Mouse (Mus musculus) erythroblast, embryonic 14.5 days (primary cell): ENCODE measurements around the gene Phox2a. TPM values are rescaled to one million over a fixed set of nuclear protein-coding genes. Genes with fewer than 3 reads are reported as not detected.

Experiments
- H3K27me3 ChIP-seq: 2 replicates; pipeline ENCODE4 v1.6.1; 2012; ENCODE audit warnings: inconsistent platforms; ENCODE audit not compliant: control insufficient read depth
- H3K36me3 ChIP-seq: 2 replicates; pipeline ENCODE4 v1.6.1; 2012; ENCODE audit warnings: mild to moderate bottlenecking, inconsistent platforms; ENCODE audit not compliant: control insufficient read depth
- H3K4me1 ChIP-seq: 2 replicates; pipeline ENCODE4 v1.6.1; 2012; ENCODE audit warnings: inconsistent platforms; ENCODE audit not compliant: control insufficient read depth
- H3K4me3 ChIP-seq: replicated peaks from 2 replicates; pipeline ENCODE3; 2012; ENCODE audit warnings: moderate library complexity, mild to moderate bottlenecking, inconsistent platforms
- H3K9me3 ChIP-seq: 2 replicates; pipeline ENCODE4 v1.6.1; 2012; ENCODE audit warnings: low read length, inconsistent platforms, mixed read lengths; ENCODE audit not compliant: control insufficient read depth
- GATA1 ChIP-seq: IDR thresholded peaks from 2 replicates; pipeline ENCODE4 v1.6.1; 2012; ENCODE audit warnings: low read length, inconsistent platforms, mixed read lengths
- TAL1 ChIP-seq: IDR thresholded peaks from 3 replicates; pipeline ENCODE4 v1.6.1; 2012; ENCODE audit warnings: low read length, inconsistent platforms, mixed read lengths
- polyA plus RNA-seq: library from polyadenylated mRNA; stranded (reverse); fragments of >175 nt; gene quantifications from 2 replicates; pipeline ENCODE4 v1.2.3, GENCODE M21; 2012

The Phox2a gene
- polyA plus RNA-seq, 1 experiment: not detected

DNA sequence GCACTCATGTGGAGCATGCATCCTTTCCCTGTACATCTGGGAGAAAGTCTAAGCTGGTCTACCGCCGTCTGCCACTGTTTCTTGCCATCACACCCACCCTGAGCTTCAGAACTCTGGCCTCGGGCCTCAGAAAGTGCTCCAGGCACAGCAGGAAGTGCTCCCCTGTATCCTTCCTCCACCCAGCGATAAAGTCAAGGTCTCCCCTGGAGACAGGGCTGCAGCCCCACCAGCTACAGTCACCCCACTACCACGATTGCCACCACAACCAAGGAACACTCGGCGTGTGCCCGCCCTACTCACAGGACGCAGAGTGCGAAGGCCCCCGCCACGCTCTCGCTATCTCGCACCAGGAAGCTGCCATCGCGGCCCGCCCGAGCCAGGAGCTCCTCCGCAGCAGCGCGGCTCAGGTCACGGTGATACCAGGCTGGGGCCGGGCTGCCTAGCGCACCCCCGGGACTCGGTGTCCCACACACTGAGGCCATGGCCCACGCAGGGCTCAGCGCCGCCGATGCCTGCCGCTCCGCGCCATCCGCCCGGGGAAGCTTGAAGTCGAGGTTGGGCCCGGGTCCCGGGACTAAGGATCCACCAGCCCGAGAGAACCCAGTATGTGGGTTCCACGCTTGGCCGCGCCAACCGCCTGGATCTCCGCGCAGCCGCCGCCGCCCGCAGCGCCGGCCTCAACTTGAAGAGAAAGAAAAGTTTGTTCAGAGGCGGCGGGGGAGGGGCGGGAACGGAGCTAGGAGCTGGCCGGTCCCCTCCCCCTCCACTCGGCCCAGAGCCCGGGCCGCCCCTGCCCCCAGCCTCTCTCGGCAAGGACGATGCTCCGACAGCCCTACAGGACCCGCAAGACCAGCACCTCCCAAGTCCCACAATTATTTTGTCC is 18.4 kb downstream of the Phox2a start:
- TF ChIP-seq TAL1 (no peak), GATA1 (no peak)

DNA sequence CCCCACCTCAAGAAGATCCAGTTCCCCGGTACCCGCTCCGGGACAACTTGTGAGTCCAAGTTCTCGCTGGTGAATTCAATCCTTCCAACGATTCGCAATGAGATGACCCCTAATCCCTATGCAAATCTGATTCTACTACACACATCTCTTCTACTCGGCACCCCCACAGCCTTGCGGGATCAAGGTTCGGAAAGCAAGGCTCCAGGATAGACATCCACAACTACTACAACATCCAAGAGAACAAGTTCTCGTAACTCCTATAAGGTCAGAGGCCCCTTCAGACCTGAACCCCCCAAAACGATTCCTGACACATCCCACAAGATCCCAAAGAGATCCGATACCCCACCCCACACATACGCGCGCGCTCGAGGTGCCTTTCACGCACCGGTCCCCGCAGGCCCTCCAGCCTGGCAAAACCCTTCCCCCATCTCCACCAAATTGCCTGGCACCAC is 19.1 kb downstream of the Phox2a start:
- H3K27me3 ChIP-seq: peaks cover 47% of the 10 kb centered on the region
- peaks cover 9% of the 10 kb centered on the region; the same call in 1 of the 2 replicates for H3K36me3 ChIP-seq
- peaks cover 23% of the 10 kb centered on the region for H3K4me1 ChIP-seq
- peak overlapping the region; percentile 65 for H3K4me3 ChIP-seq
- no peaks in the 10 kb centered on the region for H3K9me3 ChIP-seq
- TF ChIP-seq GATA1 (no peak), TAL1 (no peak)

More for the DNA sequence above, 18.4 kb downstream of the Phox2a start:
- H3K36me3 ChIP-seq: peaks cover 14% of the 10 kb centered on the region
- peaks cover 47% of the 10 kb centered on the region for H3K27me3 ChIP-seq
- H3K9me3 ChIP-seq: no peaks in the 10 kb centered on the region
- H3K4me3 ChIP-seq: peak overlapping the region; percentile 65
- H3K4me1 ChIP-seq: peaks cover 23% of the 10 kb centered on the region

DNA sequence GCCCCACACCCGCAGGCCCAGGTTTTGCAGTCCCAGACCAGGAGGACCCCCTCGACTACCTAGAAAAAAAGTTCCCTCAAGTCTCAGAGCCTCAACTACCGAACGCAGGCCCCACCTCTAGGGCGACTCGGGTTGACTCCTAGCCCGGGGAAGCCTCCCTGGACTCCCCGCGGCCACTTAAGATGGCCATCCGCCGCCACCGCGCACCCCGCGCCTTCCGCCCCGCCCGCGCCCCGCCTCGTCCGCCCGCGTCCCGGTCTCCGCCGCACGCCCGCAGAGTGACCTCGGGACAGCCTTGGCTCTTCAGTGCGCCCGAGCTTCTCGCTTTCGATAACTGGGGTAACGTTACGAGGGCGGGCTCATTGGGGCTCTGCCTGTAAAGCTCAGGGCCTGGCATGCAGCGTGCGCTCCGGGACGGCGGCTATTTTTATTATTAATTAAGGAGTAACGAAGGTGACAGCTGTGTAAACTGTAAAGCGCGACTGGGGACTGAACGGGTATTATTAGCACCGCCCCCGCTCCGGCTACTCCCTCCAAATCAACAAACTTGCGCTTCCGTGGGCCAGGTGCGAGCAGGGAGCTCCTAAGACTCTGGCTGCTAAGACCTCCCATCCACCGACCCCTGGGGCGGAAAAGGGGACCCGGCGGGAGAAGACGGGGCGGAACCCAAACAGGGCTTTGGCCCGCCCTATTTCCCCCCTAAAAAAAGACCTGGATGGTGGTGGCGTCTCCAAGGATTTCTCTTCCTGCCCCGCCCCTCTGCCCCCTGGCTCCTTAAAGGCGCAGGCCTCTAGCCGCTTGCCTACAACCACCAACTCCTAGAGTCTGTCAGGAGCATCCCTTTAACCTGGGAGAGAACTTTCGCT is 19.7 kb downstream of the Phox2a start, which contains the start of gene Inppl1:
Gene Inppl1, minus strand, starts transcription at position 624 of the 866 bp plus-strand sequence.
- Histone ChIP-seq H3K36me3 (peaks cover 4% of the 10 kb centered on the region; the same call in 1 of the 2 replicates), H3K27me3 (peaks cover 47% of the 10 kb centered on the region), H3K4me1 (peaks cover 23% of the 10 kb centered on the region), H3K9me3 (no peaks in the 10 kb centered on the region), H3K4me3 (peak within 1 kb of the TSS; percentile 65)
- TF ChIP-seq GATA1: no peak
- TF ChIP-seq TAL1: no peak

DNA sequence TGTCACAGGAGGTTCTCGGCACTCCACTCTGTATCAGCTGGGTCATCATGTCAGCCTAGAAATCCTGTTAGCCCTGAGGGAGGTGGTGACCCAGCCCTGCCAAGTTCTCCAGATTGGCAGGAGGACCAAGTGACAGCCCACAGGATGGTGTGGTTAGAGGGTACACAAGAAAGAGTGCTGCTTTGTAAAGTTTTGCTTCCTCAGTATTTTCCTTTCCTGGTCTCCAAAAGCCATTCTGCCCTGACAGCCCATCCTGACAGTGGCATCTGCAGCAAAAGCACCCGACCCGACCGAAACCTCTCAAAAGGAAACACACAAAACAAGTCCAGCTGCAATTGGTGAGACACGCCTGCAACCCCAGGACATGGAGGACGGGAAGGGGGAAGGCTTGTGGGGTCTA is 26.1 kb downstream of the Phox2a start:
- Histone ChIP-seq H3K36me3 (no peaks in the 10 kb centered on the region), H3K4me1 (peaks cover 4% of the 10 kb centered on the region), H3K4me3 (no peak overlapping the region), H3K27me3 (peaks cover 9% of the 10 kb centered on the region), H3K9me3 (no peaks in the 10 kb centered on the region)
- no peak for TF ChIP-seq GATA1
- TF ChIP-seq TAL1: no peak

DNA sequence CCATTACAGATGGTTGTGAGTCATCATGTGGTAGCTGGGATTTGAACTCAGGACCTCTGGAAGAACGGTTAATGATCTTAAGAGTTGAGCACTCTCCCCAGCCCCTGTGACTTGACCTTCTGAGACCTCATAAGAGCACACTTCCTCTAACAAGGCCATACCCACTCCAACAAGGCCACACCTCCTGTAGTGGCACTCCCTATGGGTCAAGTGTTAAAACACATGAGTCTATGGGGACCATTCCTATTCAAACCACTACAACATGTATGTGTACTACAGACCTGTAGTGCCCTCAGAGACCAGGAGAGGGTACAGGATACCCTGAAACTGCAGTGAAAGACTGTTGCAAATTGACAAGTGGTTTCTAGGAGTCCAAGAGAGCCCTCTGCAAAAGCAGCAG is 29.8 kb downstream of the Phox2a start:
- Histone ChIP-seq H3K9me3 (no peaks in the 10 kb centered on the region), H3K36me3 (no peaks in the 10 kb centered on the region), H3K4me1 (peaks cover 4% of the 10 kb centered on the region), H3K27me3 (no peaks in the 10 kb centered on the region), H3K4me3 (no peak overlapping the region)
- TF ChIP-seq TAL1 (no peak), GATA1 (no peak)

DNA sequence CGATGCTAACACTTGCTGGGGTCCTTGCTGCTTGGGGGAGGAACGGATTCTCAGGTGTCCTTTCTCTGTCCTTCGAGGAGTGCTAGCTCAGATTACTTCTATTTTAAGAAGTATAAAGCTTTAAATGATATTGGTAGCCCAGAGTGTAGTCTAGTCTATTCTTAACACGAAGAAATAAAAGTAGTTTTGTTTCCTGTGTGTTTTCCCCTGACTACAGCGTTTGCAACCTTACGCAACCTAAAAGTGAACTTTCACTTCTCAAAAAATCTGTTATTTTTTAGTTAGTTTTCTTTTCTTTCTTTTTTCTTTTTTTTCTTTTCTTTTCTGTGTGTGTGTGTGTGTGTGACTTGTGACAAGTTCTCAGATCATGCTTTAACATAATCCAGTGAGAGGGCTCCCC is 33.6 kb downstream of the Phox2a start:
- no peaks in the 10 kb centered on the region for H3K9me3 ChIP-seq
- H3K4me3 ChIP-seq: no peak overlapping the region
- no peak for TF ChIP-seq GATA1
- no peak for TF ChIP-seq TAL1
- H3K4me1 ChIP-seq: no peaks in the 10 kb centered on the region
- H3K27me3 ChIP-seq: no peaks in the 10 kb centered on the region
- no peaks in the 10 kb centered on the region for H3K36me3 ChIP-seq

DNA sequence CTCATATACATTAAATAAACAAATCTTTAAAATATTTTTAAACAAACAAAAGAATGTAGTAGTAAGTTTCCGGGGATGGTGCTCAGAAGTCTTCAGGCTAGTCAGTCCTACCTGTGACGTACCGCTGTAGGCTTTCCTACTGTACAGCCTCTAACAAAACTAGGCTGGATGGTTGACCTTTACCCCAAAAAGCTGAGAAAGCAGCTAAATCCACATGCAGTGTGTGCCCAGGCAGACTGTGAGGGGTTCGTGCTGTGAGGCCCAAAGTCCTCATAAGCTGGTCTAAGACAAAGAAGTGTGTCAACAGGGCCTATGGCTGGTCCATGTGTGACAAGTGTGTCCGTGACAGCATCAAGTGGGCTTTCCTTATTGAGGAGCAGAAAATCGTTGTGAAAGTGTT is 34.7 kb downstream of the Phox2a start:
- no peaks in the 10 kb centered on the region for H3K36me3 ChIP-seq
- H3K9me3 ChIP-seq: no peaks in the 10 kb centered on the region
- H3K27me3 ChIP-seq: no peaks in the 10 kb centered on the region
- TF ChIP-seq TAL1 (no peak), GATA1 (no peak)
- no peak overlapping the region for H3K4me3 ChIP-seq
- H3K4me1 ChIP-seq: no peaks in the 10 kb centered on the region

DNA sequence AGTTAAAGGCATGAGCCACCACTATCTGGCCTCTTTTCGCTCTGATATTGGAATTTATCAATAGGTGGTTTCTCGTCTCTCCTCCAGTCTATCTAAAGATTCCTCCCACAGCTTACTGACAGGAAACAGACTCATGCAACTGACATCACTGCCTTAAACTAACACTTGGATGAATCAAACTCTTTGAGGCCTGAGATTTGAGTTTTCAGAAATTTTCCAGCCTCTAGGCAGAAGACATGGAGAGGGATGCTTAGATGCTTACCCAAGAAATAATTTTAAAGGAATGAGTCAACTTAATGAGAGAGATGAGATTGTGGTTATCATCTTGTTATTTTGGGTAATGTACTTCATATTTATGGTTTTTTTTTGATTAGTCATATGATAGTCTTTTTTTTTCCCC is 35.7 kb downstream of the Phox2a start:
- H3K4me1 ChIP-seq: no peaks in the 10 kb centered on the region

DNA sequence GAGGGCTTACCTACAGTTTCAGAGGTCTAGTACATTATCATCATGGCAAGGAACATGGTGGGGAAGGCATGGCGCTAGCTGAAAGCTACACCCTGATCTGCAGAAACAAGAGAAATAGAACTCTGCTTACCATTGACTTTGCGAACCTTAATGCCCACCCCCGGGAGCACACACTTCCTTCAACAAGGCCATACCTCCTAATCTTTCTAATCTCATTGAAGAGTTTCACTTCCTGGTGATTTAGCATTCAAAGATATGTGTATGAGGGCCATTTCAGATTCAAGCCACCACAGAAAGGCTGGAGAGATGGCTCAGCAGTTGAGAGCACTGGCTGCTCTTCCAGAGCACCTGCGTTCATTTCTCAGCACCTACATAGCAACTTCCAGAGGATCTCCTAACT is 39.0 kb downstream of the Phox2a start, which contains the start of gene Folr2:
Gene Folr2, minus strand, starts transcription at position 101 of the 400 bp plus-strand sequence.
- H3K4me3 ChIP-seq: no peak within 1 kb of the TSS
- no peaks in the 10 kb centered on the region for H3K27me3 ChIP-seq
- TF ChIP-seq TAL1 (no peak), GATA1 (no peak)
- no peaks in the 10 kb centered on the region for H3K4me1 ChIP-seq
- no peaks in the 10 kb centered on the region for H3K9me3 ChIP-seq
- no peaks in the 10 kb centered on the region for H3K36me3 ChIP-seq

More for the DNA sequence above, 35.7 kb downstream of the Phox2a start:
- Histone ChIP-seq H3K36me3 (no peaks in the 10 kb centered on the region), H3K4me3 (no peak overlapping the region), H3K9me3 (no peaks in the 10 kb centered on the region), H3K27me3 (no peaks in the 10 kb centered on the region)
- TF ChIP-seq GATA1: no peak
- TF ChIP-seq TAL1: no peak
